Mouse (Mus musculus) midbrain, embryonic 16.5 days (tissue): ENCODE data around the gene Ccdc152. TPM values are rescaled to one million over a fixed set of nuclear protein-coding genes. Genes with fewer than 3 reads are reported as not detected.

Experiments used
- ATAC-seq: fragments of 200-750 bp; cut with Nextera tagmentation; 2 replicates; pipeline ENCODE4 v1.8.0; 2017; ENCODE audit warnings: moderate TSS enrichment
- H3K27ac ChIP-seq: fragments of 300-500 bp; sonication (generic); 2 replicates; pipeline ENCODE4 v1.5.1; 2014; ENCODE audit warnings: mild to moderate bottlenecking, low read length, mixed read lengths
- H3K27me3 ChIP-seq: fragments of 300-500 bp; sonication (generic); 2 replicates; pipeline ENCODE4 v1.6.1; 2014; ENCODE audit warnings: low read depth, low read length, mixed read lengths; ENCODE audit not compliant: control insufficient read depth, insufficient read depth
- H3K36me3 ChIP-seq: fragments of 300-500 bp; sonication (generic); 2 replicates; pipeline ENCODE4 v1.6.1; 2014; ENCODE audit warnings: mild to moderate bottlenecking, low read length, moderate library complexity, mixed read lengths; ENCODE audit not compliant: control insufficient read depth, insufficient read depth
- H3K4me1 ChIP-seq: fragments of 300-500 bp; sonication (generic); 2 replicates; pipeline ENCODE4 v1.6.1; 2014; ENCODE audit warnings: mild to moderate bottlenecking, low read length, mixed read lengths; ENCODE audit not compliant: control insufficient read depth, insufficient read depth
- H3K4me2 ChIP-seq: fragments of 300-500 bp; sonication (generic); 2 replicates; pipeline ENCODE4 v1.6.1; 2014; ENCODE audit warnings: mild to moderate bottlenecking, low read length, mixed read lengths
- H3K4me3 ChIP-seq: fragments of 300-500 bp; sonication (generic); 2 replicates; pipeline ENCODE4 v1.5.1; 2014; ENCODE audit warnings: low read depth, mild to moderate bottlenecking, low read length, moderate library complexity, mixed read lengths
- H3K9ac ChIP-seq: fragments of 300-500 bp; sonication (generic); 2 replicates; pipeline ENCODE4 v1.6.1; 2014; ENCODE audit warnings: low read depth, low read length, mixed read lengths
- H3K9me3 ChIP-seq: fragments of 300-500 bp; sonication (generic); replicated peaks from 2 replicates; pipeline ENCODE4 v1.6.1; 2014; ENCODE audit warnings: mild to moderate bottlenecking, low read length, mixed read lengths; ENCODE audit not compliant: control insufficient read depth, poor library complexity, severe bottlenecking
- WGBS: fragments of 180-500 bp; shearing (Covaris S2); extraction: QIAGEN DNeasy Blood & Tissue Kit; methylation state at CpG from one replicate; pipeline ENCODE4 v1.1.7; 2014; 5-methylcytosine and 5-hydroxymethylcytosine counted together
- polyA plus RNA-seq: library from polyadenylated mRNA; unstranded; fragments of >200 nt; fragmentation: Nextera tagmentation; extraction: Ambion mirVana; gene quantifications from 2 replicates; pipeline ENCODE4 v1.2.1, GENCODE M21; 2015

Gene Ccdc152
- polyA plus RNA-seq, 1 experiment from 2014 or later = not detected

DNA sequence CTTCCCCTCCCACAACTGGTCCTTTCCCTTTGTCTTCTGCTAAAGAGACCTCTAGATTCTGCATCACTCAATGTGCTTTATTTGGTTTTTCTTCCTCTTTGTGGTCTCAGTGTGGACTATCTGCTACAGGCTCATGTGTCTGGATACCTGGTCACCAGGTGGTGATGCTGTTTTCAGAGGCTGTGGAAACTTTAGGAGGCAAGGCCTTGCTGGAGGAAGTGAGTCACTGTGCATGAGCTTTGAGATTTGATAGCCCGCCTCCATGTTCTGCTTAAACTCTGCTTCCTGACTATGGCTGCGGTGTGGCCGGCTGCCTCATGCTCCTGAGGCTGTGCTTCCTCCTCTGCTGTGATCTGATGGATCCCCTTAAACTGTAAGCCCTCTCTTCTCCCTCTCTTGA, 12.9 kb downstream of the Ccdc152 start:
- H3K9ac ChIP-seq = no peak overlapping the region
- H3K27ac ChIP-seq = no peak overlapping the region
- no peak for ATAC-seq
- no peaks in the 10 kb centered on the region for H3K4me1 ChIP-seq
- no peaks in the 10 kb centered on the region for H3K9me3 ChIP-seq
- no peaks in the 10 kb centered on the region for H3K36me3 ChIP-seq
- WGBS = 92% methylated on average over 3 of the region's 3 CpGs
- no peaks in the 10 kb centered on the region for H3K27me3 ChIP-seq
- H3K4me3 ChIP-seq = no peak overlapping the region
- no peak overlapping the region for H3K4me2 ChIP-seq

DNA sequence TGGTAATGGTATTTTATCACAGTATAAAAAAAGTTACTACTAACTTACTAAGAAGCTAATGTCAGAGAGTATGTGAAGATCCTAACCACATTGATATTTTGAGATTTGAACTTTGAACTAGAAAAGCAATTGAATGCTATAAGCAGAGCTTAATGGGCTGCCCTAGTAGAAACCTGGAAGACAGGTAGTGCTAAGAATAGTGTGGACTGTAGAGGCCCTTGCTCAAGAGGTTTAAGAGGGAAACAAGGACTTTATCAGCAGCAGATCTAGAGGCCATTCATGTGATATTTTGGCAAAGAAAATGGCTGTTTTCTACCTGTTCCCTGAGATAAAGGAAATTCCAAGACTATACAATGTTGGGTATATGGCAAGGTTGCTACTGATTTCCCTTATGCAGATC, 17.3 kb downstream of the Ccdc152 start:
- H3K4me1 ChIP-seq = no peaks in the 10 kb centered on the region
- no peaks in the 10 kb centered on the region for H3K27me3 ChIP-seq
- ATAC-seq = no peak
- H3K4me3 ChIP-seq = no peak overlapping the region
- H3K36me3 ChIP-seq = no peaks in the 10 kb centered on the region
- no peak overlapping the region for H3K27ac ChIP-seq
- H3K9me3 ChIP-seq = no peaks in the 10 kb centered on the region
- H3K9ac ChIP-seq = no peak overlapping the region
- H3K4me2 ChIP-seq = no peak overlapping the region

DNA sequence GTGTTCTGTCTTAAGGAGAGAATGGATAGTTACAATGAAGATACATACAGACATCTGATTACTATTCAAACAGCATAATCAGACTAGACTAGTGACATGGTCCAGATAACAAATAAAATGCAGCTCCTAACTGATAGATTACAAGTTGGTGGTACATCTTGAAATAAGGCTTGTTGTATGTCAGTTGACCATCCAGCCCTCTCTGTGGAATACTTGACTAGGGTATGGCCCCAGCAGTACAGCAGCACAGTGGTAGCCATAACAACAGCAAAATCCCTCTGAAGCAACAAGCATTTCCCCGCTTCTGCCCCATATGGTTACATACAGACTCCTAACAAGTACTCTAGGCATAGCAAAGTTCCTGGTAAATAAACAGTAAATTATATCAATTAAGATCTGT, 21.6 kb downstream of the Ccdc152 start:
- Histone ChIP-seq H3K9ac (no peak overlapping the region), H3K9me3 (no peaks in the 10 kb centered on the region), H3K27me3 (no peaks in the 10 kb centered on the region), H3K27ac (no peak overlapping the region), H3K36me3 (no peaks in the 10 kb centered on the region), H3K4me1 (no peaks in the 10 kb centered on the region), H3K4me3 (no peak overlapping the region), H3K4me2 (no peak overlapping the region)
- WGBS = 46% methylated on average over 1 of the region's 1 CpGs
- ATAC-seq = no peak

DNA sequence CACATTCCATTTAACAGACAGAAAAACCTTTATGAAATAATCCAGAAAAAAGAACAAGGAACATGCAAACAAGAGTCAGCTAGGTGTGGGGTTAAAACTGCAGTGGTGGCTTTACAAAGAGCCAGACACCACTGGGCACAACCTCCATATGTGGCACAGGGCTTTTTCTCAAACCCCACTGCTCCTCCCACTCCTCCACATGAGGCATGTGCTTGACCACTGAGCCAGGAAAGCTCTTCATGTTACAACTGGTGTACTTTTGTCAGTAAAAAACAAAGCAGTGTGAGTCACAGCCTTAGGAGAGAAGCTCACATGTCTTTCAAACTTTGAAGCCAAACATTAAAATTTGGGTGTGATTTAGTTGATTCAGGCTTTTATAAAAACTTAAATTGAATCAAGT, 22.1 kb downstream of the Ccdc152 start:
- H3K27ac ChIP-seq = no peak overlapping the region
- no peak for ATAC-seq
- no peaks in the 10 kb centered on the region for H3K9me3 ChIP-seq
- H3K4me1 ChIP-seq = no peaks in the 10 kb centered on the region
- H3K27me3 ChIP-seq = no peaks in the 10 kb centered on the region
- no peak overlapping the region for H3K4me3 ChIP-seq
- H3K36me3 ChIP-seq = no peaks in the 10 kb centered on the region
- H3K4me2 ChIP-seq = no peak overlapping the region
- H3K9ac ChIP-seq = no peak overlapping the region

DNA sequence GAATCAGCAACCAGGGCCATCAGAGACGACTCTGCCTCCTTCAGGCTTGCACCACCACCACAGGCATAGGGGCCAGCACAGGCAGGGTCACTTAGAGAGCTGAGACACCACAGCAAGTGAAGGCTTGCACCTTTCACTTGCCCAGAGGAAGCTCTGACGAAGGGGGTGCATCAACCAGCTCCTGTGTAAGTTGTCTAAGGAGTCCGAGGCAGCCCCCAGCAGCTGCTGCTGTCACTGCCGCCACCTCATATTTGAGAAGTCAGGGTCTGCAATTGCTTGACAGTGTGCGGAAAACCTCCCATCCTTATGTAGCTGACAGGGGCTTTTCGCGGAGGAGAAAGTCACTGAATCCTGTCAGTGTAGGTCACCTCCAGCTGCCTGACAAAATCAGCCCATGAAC, 24.1 kb downstream of the Ccdc152 start:
- H3K9ac ChIP-seq = no peak overlapping the region
- H3K4me1 ChIP-seq = no peaks in the 10 kb centered on the region
- no peaks in the 10 kb centered on the region for H3K27me3 ChIP-seq
- 75% methylated on average over 7 of the region's 7 CpGs for WGBS
- H3K9me3 ChIP-seq = no peaks in the 10 kb centered on the region
- H3K36me3 ChIP-seq = no peaks in the 10 kb centered on the region
- no peak overlapping the region for H3K4me3 ChIP-seq
- ATAC-seq = no peak
- no peak overlapping the region for H3K27ac ChIP-seq
- no peak overlapping the region for H3K4me2 ChIP-seq

DNA sequence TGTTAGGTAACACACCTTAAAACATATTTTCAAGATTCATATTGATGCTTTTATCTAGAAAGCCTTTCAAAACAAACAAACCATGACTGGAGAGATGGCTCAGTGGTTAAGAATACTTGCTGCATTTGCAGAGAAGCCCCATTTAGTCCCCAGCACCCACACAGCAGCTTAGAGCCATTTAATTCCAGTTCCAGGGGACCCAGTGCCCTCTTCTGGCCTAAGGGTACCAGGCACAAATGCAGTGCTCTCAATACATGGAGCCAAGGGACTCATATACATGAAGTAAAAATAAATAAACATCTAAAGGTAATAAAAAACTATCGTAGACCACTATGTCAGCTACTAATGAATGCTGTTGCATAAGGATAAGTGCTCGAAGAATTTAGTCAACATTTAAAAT, 25.9 kb downstream of the Ccdc152 start:
- WGBS = 92% methylated on average over 2 of the region's 2 CpGs
- no peak for ATAC-seq

DNA sequence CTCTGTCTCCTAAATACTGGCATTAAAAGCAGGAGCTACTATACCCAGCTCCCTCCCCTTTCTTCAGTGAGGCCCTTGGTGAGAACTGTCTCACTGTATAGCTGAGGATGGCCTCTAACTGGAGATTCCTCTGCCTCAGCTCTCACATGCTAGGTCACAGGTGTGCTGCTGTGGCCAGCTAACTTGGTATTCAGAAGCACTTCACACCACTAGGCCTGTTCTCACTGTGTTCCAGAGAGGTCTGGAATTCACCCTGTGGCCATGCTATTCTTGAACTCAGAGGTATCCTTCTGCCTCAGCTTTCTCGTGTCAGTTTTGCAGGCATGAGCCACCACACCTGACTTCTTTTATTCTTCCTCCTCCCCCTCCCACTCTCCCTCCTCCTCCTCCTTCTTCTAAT, 30.1 kb downstream of the Ccdc152 start:
- no peak overlapping the region for H3K27ac ChIP-seq
- H3K4me3 ChIP-seq = no peak overlapping the region
- ATAC-seq = no peak
- no peak overlapping the region for H3K4me2 ChIP-seq
- WGBS = 74% methylated on average over 1 of the region's 1 CpGs
- no peaks in the 10 kb centered on the region for H3K36me3 ChIP-seq
- no peaks in the 10 kb centered on the region for H3K9me3 ChIP-seq
- 0 out of 2 replicates have a peak, but pooled peaks cover 3% of the 10 kb centered on the region for H3K4me1 ChIP-seq
- no peaks in the 10 kb centered on the region for H3K27me3 ChIP-seq
- no peak overlapping the region for H3K9ac ChIP-seq

More for the DNA sequence above, 25.9 kb downstream of the Ccdc152 start:
- no peaks in the 10 kb centered on the region for H3K27me3 ChIP-seq
- H3K27ac ChIP-seq = no peak overlapping the region
- no peaks in the 10 kb centered on the region for H3K9me3 ChIP-seq
- no peak overlapping the region for H3K4me2 ChIP-seq
- H3K4me1 ChIP-seq = no peaks in the 10 kb centered on the region
- H3K36me3 ChIP-seq = no peaks in the 10 kb centered on the region
- H3K9ac ChIP-seq = no peak overlapping the region
- no peak overlapping the region for H3K4me3 ChIP-seq

DNA sequence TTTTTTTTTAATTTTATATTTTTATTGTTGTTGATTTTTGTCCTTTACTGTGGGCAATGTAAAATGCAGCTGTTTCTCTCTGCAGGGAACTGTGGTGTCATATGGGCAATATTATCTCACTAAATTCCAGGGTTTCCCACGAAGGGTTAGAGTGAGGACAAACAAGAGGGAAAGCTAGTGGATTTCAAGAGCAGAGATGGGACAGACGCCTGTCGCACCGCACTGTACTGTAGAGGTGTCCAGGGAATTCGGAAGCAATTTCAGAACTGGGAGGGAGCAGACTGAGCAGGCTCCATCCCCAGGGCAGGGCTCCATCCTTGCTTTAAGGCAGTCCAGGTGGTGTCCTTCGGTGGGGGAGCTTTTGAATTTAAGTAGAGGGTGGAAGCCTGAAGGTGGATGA, 32.1 kb downstream of the Ccdc152 start:
- H3K9ac ChIP-seq = peak overlapping the region; percentile 33; the same call in 1 of the 2 replicates
- no peaks in the 10 kb centered on the region for H3K9me3 ChIP-seq
- WGBS = 55% methylated on average over 6 of the region's 6 CpGs
- no peaks in the 10 kb centered on the region for H3K27me3 ChIP-seq
- H3K4me2 ChIP-seq = 0 out of 2 replicates have a peak overlapping the region, but pooled peaks have one; percentile 6
- no peak overlapping the region for H3K27ac ChIP-seq
- 0 out of 2 replicates have a peak, but pooled peaks cover 3% of the 10 kb centered on the region for H3K4me1 ChIP-seq
- no peak for ATAC-seq
- H3K4me3 ChIP-seq = peak overlapping the region; percentile 6; the same call in 1 of the 2 replicates
- H3K36me3 ChIP-seq = no peaks in the 10 kb centered on the region

DNA sequence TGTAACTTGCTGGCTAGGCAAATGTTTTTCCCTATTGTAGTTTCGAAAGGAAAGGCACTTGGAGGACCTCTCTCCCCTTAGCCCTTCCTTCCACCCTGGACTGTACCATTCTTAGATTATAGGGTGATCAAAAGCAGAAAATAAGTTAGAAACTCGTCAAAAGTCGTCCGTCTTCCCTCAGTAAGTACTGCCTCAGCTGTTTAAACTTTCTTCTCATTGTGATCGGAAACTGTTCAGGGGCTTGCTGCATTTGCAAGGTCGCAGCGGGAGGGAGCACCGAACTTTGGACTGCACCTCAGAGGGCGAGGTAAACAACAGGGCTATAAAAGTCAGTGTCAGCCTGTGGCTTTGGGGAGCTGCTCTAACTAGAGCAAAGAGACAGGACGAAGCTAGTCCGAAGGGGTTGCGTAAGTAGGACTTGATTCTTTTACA, 32.7 kb downstream of the Ccdc152 start:
- H3K4me1 ChIP-seq = 0 out of 2 replicates have a peak, but pooled peaks cover 3% of the 10 kb centered on the region
- 0 out of 2 replicates have a peak overlapping the region, but pooled peaks have one; percentile 51 for H3K27ac ChIP-seq
- no peaks in the 10 kb centered on the region for H3K9me3 ChIP-seq
- peak overlapping the region; percentile 15; the same call in 1 of the 2 replicates for H3K4me3 ChIP-seq
- no peaks in the 10 kb centered on the region for H3K36me3 ChIP-seq
- H3K9ac ChIP-seq = peak overlapping the region; percentile 15; the same call in 1 of the 2 replicates
- no peaks in the 10 kb centered on the region for H3K27me3 ChIP-seq
- 3% methylated on average over 12 of the region's 12 CpGs for WGBS
- H3K4me2 ChIP-seq = peak overlapping the region; percentile 51
- peak; percentile 76 for ATAC-seq
